Mouse (Mus musculus): ENCODE measurements around the gene Ovca2. TPM values are rescaled to one million over a fixed set of nuclear protein-coding genes. Genes with fewer than 3 reads are reported as not detected.
A peak's percentile ranks its signal among the peaks of the same experiment; 100 is the strongest.

Ovca2 gene
- polyA plus RNA-seq (2012; rRNA removed): 19.5 and 21.4 TPM in 2 replicates

GRCm38 (mm10) chr11:75178672-75179208 lies at the start of gene Ovca2:
TSS of gene Ovca2 (minus strand) at chr11:75178835.
- Histone ChIP-seq H3K4me1 (ENCODE audit: control insufficient read depth, insufficient read depth, low read length) (no peaks in the 10 kb centered on the region; the same call in 1 of the 2 replicates), H3K4me3 (ENCODE audit: insufficient read depth, low read length) (peak within 1 kb of the TSS; percentile 49), H3K27ac (ENCODE audit: insufficient read depth, low read length) (peak within 1 kb of the TSS; percentile 26)
- TF ChIP-seq POLR2A (IDR thresholded peaks at IDR 0.05; ENCODE audit: extremely low read depth, insufficient read depth, low read length) (peak; percentile 73), CTCF (IDR thresholded peaks at IDR 0.05; ENCODE audit: extremely low read depth, insufficient read depth, low read length) (peak; percentile 85)

- TF ChIP-seq CTCF (IDR thresholded peaks at IDR 0.05; ENCODE audit: extremely low read depth, insufficient read depth, low read length): no peak
- no peak for TF ChIP-seq POLR2A (IDR thresholded peaks at IDR 0.05; ENCODE audit: extremely low read depth, insufficient read depth, low read length)
- H3K27ac ChIP-seq (ENCODE audit: insufficient read depth, low read length): no peak overlapping the region
- no peaks in the 10 kb centered on the region for H3K4me1 ChIP-seq (ENCODE audit: control insufficient read depth, insufficient read depth, low read length)
- H3K4me3 ChIP-seq (ENCODE audit: insufficient read depth, low read length): no peak overlapping the region
Measured at GRCm38 (mm10) chr11:75227632-75228031, 49.0 kb upstream of the Ovca2 start.

GRCm38 (mm10) chr11:75224835-75225234 lies 46.2 kb upstream of the Ovca2 start:
- no peak overlapping the region for H3K4me3 ChIP-seq (ENCODE audit: insufficient read depth, low read length)
- H3K27ac ChIP-seq (ENCODE audit: insufficient read depth, low read length): no peak overlapping the region
- TF ChIP-seq POLR2A (IDR thresholded peaks at IDR 0.05; ENCODE audit: extremely low read depth, insufficient read depth, low read length) (no peak), CTCF (IDR thresholded peaks at IDR 0.05; ENCODE audit: extremely low read depth, insufficient read depth, low read length) (no peak)
- peaks cover 4% of the 10 kb centered on the region; the same call in 1 of the 2 replicates for H3K4me1 ChIP-seq (ENCODE audit: control insufficient read depth, insufficient read depth, low read length)

GRCm38 (mm10) chr11:75224062-75224461 lies 45.4 kb upstream of the Ovca2 start:
- H3K27ac ChIP-seq (ENCODE audit: insufficient read depth, low read length): no peak overlapping the region
- no peak overlapping the region for H3K4me3 ChIP-seq (ENCODE audit: insufficient read depth, low read length)
- peaks cover 4% of the 10 kb centered on the region for H3K4me1 ChIP-seq (ENCODE audit: control insufficient read depth, insufficient read depth, low read length)
- TF ChIP-seq POLR2A (IDR thresholded peaks at IDR 0.05; ENCODE audit: extremely low read depth, insufficient read depth, low read length) (no peak), CTCF (IDR thresholded peaks at IDR 0.05; ENCODE audit: extremely low read depth, insufficient read depth, low read length) (no peak)

GRCm38 (mm10) chr11:75220517-75221145 lies 42.0 kb upstream of the Ovca2 start:
- Histone ChIP-seq H3K4me3 (ENCODE audit: insufficient read depth, low read length) (no peak overlapping the region), H3K4me1 (ENCODE audit: control insufficient read depth, insufficient read depth, low read length) (peaks cover 4% of the 10 kb centered on the region), H3K27ac (ENCODE audit: insufficient read depth, low read length) (no peak overlapping the region)
- TF ChIP-seq POLR2A (IDR thresholded peaks at IDR 0.05; ENCODE audit: extremely low read depth, insufficient read depth, low read length): no peak
- no peak for TF ChIP-seq CTCF (IDR thresholded peaks at IDR 0.05; ENCODE audit: extremely low read depth, insufficient read depth, low read length)

GRCm38 (mm10) chr11:75220115-75220514 lies 41.5 kb upstream of the Ovca2 start:
- no peak for TF ChIP-seq CTCF (IDR thresholded peaks at IDR 0.05; ENCODE audit: extremely low read depth, insufficient read depth, low read length)
- TF ChIP-seq POLR2A (IDR thresholded peaks at IDR 0.05; ENCODE audit: extremely low read depth, insufficient read depth, low read length): no peak
- Histone ChIP-seq H3K4me1 (ENCODE audit: control insufficient read depth, insufficient read depth, low read length) (peaks cover 4% of the 10 kb centered on the region), H3K4me3 (ENCODE audit: insufficient read depth, low read length) (no peak overlapping the region), H3K27ac (ENCODE audit: insufficient read depth, low read length) (no peak overlapping the region)

- H3K4me1 ChIP-seq (ENCODE audit: control insufficient read depth, insufficient read depth, low read length): peaks cover 8% of the 10 kb centered on the region
- H3K27ac ChIP-seq (ENCODE audit: insufficient read depth, low read length): no peak overlapping the region
- H3K4me3 ChIP-seq (ENCODE audit: insufficient read depth, low read length): no peak overlapping the region
- no peak for TF ChIP-seq CTCF (IDR thresholded peaks at IDR 0.05; ENCODE audit: extremely low read depth, insufficient read depth, low read length)
- TF ChIP-seq POLR2A (IDR thresholded peaks at IDR 0.05; ENCODE audit: extremely low read depth, insufficient read depth, low read length): no peak
Measured at GRCm38 (mm10) chr11:75214081-75214950, 35.7 kb upstream of the Ovca2 start.

- no peak for TF ChIP-seq CTCF (IDR thresholded peaks at IDR 0.05; ENCODE audit: extremely low read depth, insufficient read depth, low read length)
- no peak for TF ChIP-seq POLR2A (IDR thresholded peaks at IDR 0.05; ENCODE audit: extremely low read depth, insufficient read depth, low read length)
- Histone ChIP-seq H3K27ac (ENCODE audit: insufficient read depth, low read length) (no peak overlapping the region; the same call in 1 of the 2 replicates), H3K4me3 (ENCODE audit: insufficient read depth, low read length) (no peak overlapping the region), H3K4me1 (ENCODE audit: control insufficient read depth, insufficient read depth, low read length) (peaks cover 8% of the 10 kb centered on the region)
Measured at GRCm38 (mm10) chr11:75213372-75214080, 34.9 kb upstream of the Ovca2 start.

GRCm38 (mm10) chr11:75212876-75213275 lies 34.2 kb upstream of the Ovca2 start:
- Histone ChIP-seq H3K4me3 (ENCODE audit: insufficient read depth, low read length) (no peak overlapping the region), H3K27ac (ENCODE audit: insufficient read depth, low read length) (peak overlapping the region; percentile 78), H3K4me1 (ENCODE audit: control insufficient read depth, insufficient read depth, low read length) (peaks cover 11% of the 10 kb centered on the region)
- TF ChIP-seq POLR2A (IDR thresholded peaks at IDR 0.05; ENCODE audit: extremely low read depth, insufficient read depth, low read length): no peak
- TF ChIP-seq CTCF (IDR thresholded peaks at IDR 0.05; ENCODE audit: extremely low read depth, insufficient read depth, low read length): no peak
